Mouse (Mus musculus) c-Kit-positive CD71-negative TER-119-negative erythroid progenitor cells, embryonic 14.5 days (primary cell): ENCODE measurements around the gene Tubb5.

Experiments
- DNase-seq: peaks from one replicate; pipeline ENCODE4 v3.0.0-alpha.2; 2013; ENCODE audit warnings: low read depth

The Tubb5 gene

GRCm38 (mm10) chr17:35825109-35825850 is 12.8 kb downstream of the Tubb5 start:
- DNase-seq, result no peak

GRCm38 (mm10) chr17:35824402-35824801 is 13.7 kb downstream of the Tubb5 start:
- DNase-seq, result no peak

GRCm38 (mm10) chr17:35822964-35823937 is 14.9 kb downstream of the Tubb5 start, which contains the start of gene Flot1:
Flot1 (plus strand) TSS chr17:35823230.
- DNase-seq, result peak; percentile 86

- no peak for DNase-seq
Observed at GRCm38 (mm10) chr17:35822564-35822963, 15.5 kb downstream of the Tubb5 start.

GRCm38 (mm10) chr17:35821439-35822430 is 16.4 kb downstream of the Tubb5 start, which contains the start of gene Ier3:
Ier3 (plus strand) TSS chr17:35821684.
- no peak for DNase-seq

- DNase-seq, result no peak
Observed at GRCm38 (mm10) chr17:35820111-35820510, 18.0 kb downstream of the Tubb5 start.

GRCm38 (mm10) chr17:35817226-35817625 is 20.9 kb downstream of the Tubb5 start:
- DNase-seq, result no peak

- DNase-seq, result no peak
Observed at GRCm38 (mm10) chr17:35816686-35817085, 21.4 kb downstream of the Tubb5 start.

GRCm38 (mm10) chr17:35815836-35816235 is 22.3 kb downstream of the Tubb5 start:
- DNase-seq, result no peak

GRCm38 (mm10) chr17:35814678-35815077 is 23.4 kb downstream of the Tubb5 start:
- no peak for DNase-seq

GRCm38 (mm10) chr17:35813653-35814052 is 24.5 kb downstream of the Tubb5 start:
- DNase-seq, result no peak

- no peak for DNase-seq
Observed at GRCm38 (mm10) chr17:35813245-35813647, 24.9 kb downstream of the Tubb5 start.

GRCm38 (mm10) chr17:35812736-35813135 is 25.4 kb downstream of the Tubb5 start:
- DNase-seq, result no peak

- DNase-seq, result no peak
Observed at GRCm38 (mm10) chr17:35812307-35812706, 25.8 kb downstream of the Tubb5 start.

- DNase-seq, result no peak
Observed at GRCm38 (mm10) chr17:35810900-35811648, 27.0 kb downstream of the Tubb5 start.

GRCm38 (mm10) chr17:35809395-35809794 is 28.7 kb downstream of the Tubb5 start:
- DNase-seq, result no peak

GRCm38 (mm10) chr17:35808073-35808472 is 30.0 kb downstream of the Tubb5 start:
- no peak for DNase-seq

- DNase-seq, result no peak
Observed at GRCm38 (mm10) chr17:35803858-35804399, 34.2 kb downstream of the Tubb5 start.

- no peak for DNase-seq
Observed at GRCm38 (mm10) chr17:35803020-35803419, 35.1 kb downstream of the Tubb5 start.

- DNase-seq, result no peak
Observed at GRCm38 (mm10) chr17:35800905-35801304, 37.2 kb downstream of the Tubb5 start.
